Mouse (Mus musculus) liver, embryonic 13.5 days (tissue): Measurements from ENCODE around the gene Fryl. TPM values are rescaled to one million over a fixed set of nuclear protein-coding genes. Genes with fewer than 3 reads are reported as not detected.

Experiments
- ATAC-seq: fragments of 200-750 bp; cut with Nextera tagmentation; 2 replicates; pipeline ENCODE4 v1.8.0; 2017; ENCODE audit warnings: low read depth, mild to moderate bottlenecking, moderate number of reproducible peaks, moderate library complexity
- DNase-seq: peaks from one replicate; pipeline ENCODE4 v3.0.0; 2022
- H3K27ac ChIP-seq: fragments of 300-500 bp; sonication (generic); 2 replicates; pipeline ENCODE4 v1.5.1; 2015; ENCODE audit warnings: moderate library complexity, mild to moderate bottlenecking, inconsistent platforms
- H3K27me3 ChIP-seq: fragments of 300-500 bp; sonication (generic); 2 replicates; pipeline ENCODE4 v1.6.1; 2015; ENCODE audit warnings: mild to moderate bottlenecking, inconsistent platforms
- H3K36me3 ChIP-seq: fragments of 300-500 bp; sonication (generic); 2 replicates; pipeline ENCODE4 v1.6.1; 2015; ENCODE audit warnings: mild to moderate bottlenecking, inconsistent platforms
- H3K4me1 ChIP-seq: fragments of 300-500 bp; sonication (generic); replicated peaks from 2 replicates; pipeline ENCODE4 v1.6.1; 2015; ENCODE audit warnings: inconsistent platforms
- H3K4me2 ChIP-seq: fragments of 300-500 bp; sonication (generic); 2 replicates; pipeline ENCODE4 v1.6.1; 2015; ENCODE audit warnings: inconsistent platforms, mild to moderate bottlenecking, moderate library complexity
- H3K4me3 ChIP-seq: fragments of 300-500 bp; sonication (generic); replicated peaks from 2 replicates; pipeline ENCODE4 v1.5.1; 2015; ENCODE audit warnings: mild to moderate bottlenecking, inconsistent platforms
- H3K9ac ChIP-seq: fragments of 300-500 bp; sonication (generic); 2 replicates; pipeline ENCODE4 v1.6.1; 2015; ENCODE audit warnings: mild to moderate bottlenecking, inconsistent platforms
- H3K9me3 ChIP-seq: fragments of 300-500 bp; sonication (generic); replicated peaks from 2 replicates; pipeline ENCODE4 v1.6.1; 2016; ENCODE audit warnings: inconsistent platforms
- WGBS: fragments of 180-500 bp; shearing (Covaris S2); methylation state at CpG from one replicate; pipeline ENCODE4 v1.1.7; 2015; ENCODE audit not compliant: insufficient replicate concordance; 5-methylcytosine and 5-hydroxymethylcytosine counted together
- polyA plus RNA-seq: library from polyadenylated mRNA; unstranded; fragments of >200 nt; fragmentation: Nextera tagmentation; extraction: Ambion mirVana; gene quantifications from 2 replicates; pipeline ENCODE4 v1.2.1, GENCODE M21; 2015

Fryl gene
- polyA plus RNA-seq, 1 experiment from 2014 or later: 44.5 TPM

DNA sequence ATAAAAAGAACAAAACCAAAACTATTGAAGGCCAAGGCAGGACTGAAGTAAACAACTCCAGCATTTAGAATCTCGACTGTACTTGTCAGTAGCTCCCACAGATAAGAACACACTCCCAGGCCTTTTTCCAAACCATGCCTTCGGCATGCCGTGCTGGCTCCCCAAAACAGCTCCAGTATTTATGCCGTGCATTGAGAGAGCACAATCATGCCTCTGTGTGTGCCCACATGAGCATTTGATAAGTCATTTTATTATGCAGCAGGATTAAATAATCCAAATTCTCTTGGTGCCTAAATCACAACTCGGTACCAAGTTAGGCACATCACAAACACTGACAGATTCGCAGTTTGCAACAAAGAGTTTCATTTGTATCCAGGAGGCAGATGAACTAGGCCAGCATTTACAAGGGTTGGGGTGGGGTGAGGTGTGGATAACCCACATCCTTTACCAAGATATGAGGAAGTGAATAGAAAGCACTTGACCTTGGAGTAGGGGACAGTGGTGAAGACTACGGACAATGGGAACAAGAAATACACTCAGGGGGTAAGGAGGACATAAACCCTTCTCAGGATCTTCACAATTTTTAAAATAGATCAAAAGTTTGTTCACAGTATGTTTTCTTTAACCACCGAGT is 50.3 kb downstream of the Fryl start:
- Histone ChIP-seq H3K9me3 (no peaks in the 10 kb centered on the region), H3K36me3 (peaks cover 6% of the 10 kb centered on the region; the same call in 1 of the 2 replicates), H3K27ac (no peak overlapping the region), H3K27me3 (no peaks in the 10 kb centered on the region), H3K4me1 (peaks cover 43% of the 10 kb centered on the region), H3K9ac (no peak overlapping the region), H3K4me2 (no peak overlapping the region), H3K4me3 (no peak overlapping the region)
- ATAC-seq (no peak), DNase-seq (no peak)
- 64% methylated on average over 8 of the region's 8 CpGs for WGBS

DNA sequence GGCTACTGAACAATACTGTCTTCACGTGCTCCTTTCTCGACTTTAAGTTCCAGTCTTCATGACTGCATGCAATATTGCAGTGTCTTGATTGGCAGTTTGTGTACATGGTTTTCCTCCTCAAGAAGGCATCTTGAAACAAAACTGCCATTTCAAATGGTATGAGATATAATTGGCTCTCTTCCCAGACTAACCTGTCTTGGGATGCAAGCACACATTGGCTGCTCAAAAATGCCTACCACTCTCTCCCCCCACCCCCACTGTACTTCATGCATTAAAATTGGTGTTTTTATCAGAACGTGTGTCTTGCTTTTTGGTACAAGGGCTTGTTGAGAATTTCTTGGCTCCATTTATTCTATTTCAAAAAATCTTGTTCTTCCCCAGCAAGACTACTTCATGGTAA is 51.4 kb downstream of the Fryl start:
- DNase-seq (no peak), ATAC-seq (no peak)
- Histone ChIP-seq H3K4me2 (no peak overlapping the region), H3K36me3 (peaks cover under 1% of the 10 kb centered on the region; the same call in 1 of the 2 replicates), H3K9ac (no peak overlapping the region), H3K9me3 (no peaks in the 10 kb centered on the region), H3K27me3 (no peaks in the 10 kb centered on the region), H3K27ac (no peak overlapping the region), H3K4me3 (no peak overlapping the region), H3K4me1 (peaks cover 44% of the 10 kb centered on the region)
- WGBS: 89% methylated on average over 3 of the region's 3 CpGs

DNA sequence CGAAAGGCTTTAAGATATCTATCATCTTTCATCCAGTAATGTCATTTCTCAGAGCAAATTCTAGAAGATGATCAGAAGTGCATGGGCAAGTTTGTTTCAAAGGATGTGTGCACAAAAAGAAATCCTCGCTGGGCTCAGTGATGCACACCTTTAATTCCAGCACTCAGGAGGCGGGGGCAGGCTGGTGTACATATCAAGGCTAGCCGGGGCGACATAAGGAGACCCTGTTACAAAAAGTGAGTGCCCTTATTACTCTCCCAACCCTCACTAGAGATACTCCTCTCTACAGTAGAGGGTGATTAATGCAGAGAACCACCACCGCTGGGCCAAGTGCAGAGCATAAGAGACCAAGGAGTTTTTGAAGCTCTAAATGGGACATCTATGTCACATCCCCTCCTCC is 53.9 kb downstream of the Fryl start:
- Histone ChIP-seq H3K4me1 (peaks cover 33% of the 10 kb centered on the region), H3K27me3 (no peaks in the 10 kb centered on the region), H3K27ac (no peak overlapping the region), H3K4me3 (no peak overlapping the region), H3K9ac (no peak overlapping the region), H3K9me3 (no peaks in the 10 kb centered on the region), H3K36me3 (no peaks in the 10 kb centered on the region), H3K4me2 (no peak overlapping the region)
- ATAC-seq (no peak), DNase-seq (no peak)
- 87% methylated on average over 6 of the region's 6 CpGs for WGBS

DNA sequence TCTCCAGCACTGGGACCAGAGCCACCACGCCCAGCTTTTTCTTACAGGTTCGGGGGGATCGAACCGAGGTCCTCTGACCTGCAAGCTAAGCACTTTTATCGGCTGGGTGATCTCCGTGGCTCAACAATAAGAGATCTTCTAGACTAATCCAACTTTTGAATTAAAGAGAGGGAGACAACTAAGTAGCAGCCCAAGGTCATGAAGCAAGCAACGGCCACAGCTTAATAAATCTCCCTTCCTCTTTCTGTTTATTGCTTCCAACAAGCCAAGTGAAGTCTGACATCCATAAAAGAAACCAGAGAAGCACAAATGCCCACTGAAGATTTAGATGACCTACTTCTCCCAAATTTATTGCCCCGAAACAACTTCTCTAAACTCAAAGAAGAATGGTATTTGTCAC is 54.3 kb downstream of the Fryl start:
- peaks cover 33% of the 10 kb centered on the region for H3K4me1 ChIP-seq
- WGBS: 84% methylated on average over 8 of the region's 8 CpGs
- no peak overlapping the region for H3K27ac ChIP-seq
- no peak overlapping the region for H3K9ac ChIP-seq
- H3K9me3 ChIP-seq: no peaks in the 10 kb centered on the region
- no peaks in the 10 kb centered on the region for H3K27me3 ChIP-seq
- H3K4me2 ChIP-seq: no peak overlapping the region
- no peaks in the 10 kb centered on the region for H3K36me3 ChIP-seq
- DNase-seq (no peak), ATAC-seq (no peak)
- H3K4me3 ChIP-seq: no peak overlapping the region

DNA sequence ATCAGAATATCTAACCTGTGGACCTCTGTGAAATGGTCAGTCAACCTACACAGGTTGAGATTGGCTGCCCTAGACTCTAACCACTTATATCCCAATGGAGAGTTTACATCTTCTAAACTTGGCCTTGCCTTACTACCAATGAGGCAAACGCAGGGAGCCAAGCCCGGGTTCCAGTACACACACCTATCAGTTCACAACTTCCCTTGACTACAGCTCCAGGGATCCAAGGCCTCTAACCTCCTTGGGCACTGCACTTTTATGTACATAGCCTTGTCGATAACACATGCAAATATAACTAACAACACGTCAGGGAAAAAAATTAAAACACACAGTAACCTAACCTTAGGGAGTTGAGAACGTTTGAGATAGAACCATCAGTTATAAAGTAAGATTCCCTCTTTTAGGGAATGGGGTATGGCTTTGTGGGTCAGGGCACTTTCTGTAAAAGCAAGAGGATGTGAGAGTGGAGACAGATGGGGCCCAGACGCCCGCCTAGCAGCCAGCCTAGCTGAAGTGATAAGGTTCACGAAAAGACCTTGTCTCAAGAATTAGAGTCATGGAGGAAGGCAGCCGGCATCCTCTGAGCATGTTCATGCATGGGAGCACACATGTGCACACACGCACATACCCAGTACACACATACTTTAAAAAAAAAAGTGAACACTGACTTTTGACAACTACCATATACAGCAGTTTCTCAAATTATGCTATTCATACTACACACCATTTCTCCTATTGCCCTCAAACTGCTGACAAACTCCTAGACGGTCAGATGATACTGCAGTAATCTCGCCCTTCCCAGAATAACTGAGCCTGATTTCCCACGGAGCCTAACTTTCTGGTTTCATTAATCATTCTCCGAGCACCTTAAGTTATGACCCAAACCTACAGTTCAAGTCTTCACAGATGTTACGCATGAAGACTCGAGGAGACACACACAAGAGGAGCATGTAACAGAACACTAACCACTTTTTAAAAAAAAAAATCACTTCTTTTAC is 55.7 kb downstream of the Fryl start:
- Histone ChIP-seq H3K4me1 (peaks cover 27% of the 10 kb centered on the region), H3K27ac (no peak overlapping the region), H3K27me3 (no peaks in the 10 kb centered on the region), H3K4me3 (no peak overlapping the region), H3K4me2 (no peak overlapping the region), H3K9me3 (no peaks in the 10 kb centered on the region), H3K9ac (no peak overlapping the region), H3K36me3 (no peaks in the 10 kb centered on the region)
- WGBS: 58% methylated on average over 16 of the region's 16 CpGs
- ATAC-seq (0 out of 2 replicates have a peak, but pooled peaks have one; percentile 45), DNase-seq (no peak)

DNA sequence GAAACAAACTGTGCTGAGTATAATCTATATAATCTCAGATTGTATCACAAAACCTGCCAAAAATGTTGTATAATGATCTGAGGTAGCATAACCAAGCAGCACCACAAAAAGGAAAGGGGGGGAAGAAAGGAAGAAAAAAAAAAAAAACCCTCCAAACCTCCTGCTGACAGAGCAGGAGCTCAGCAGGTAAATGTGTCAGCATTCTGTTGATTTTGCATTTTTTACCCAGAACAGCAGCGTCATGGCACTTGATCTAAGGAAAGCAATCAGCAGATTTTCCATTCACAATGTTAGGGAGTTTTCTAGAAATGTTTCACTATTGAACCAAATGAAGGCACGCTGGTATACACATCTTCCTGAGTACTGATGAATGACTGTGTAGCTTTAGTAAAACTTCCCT is 56.8 kb downstream of the Fryl start:
- ATAC-seq (no peak), DNase-seq (no peak)
- Histone ChIP-seq H3K4me2 (no peak overlapping the region), H3K4me3 (no peak overlapping the region), H3K36me3 (no peaks in the 10 kb centered on the region), H3K27me3 (no peaks in the 10 kb centered on the region), H3K9ac (no peak overlapping the region), H3K9me3 (no peaks in the 10 kb centered on the region), H3K4me1 (peaks cover 31% of the 10 kb centered on the region), H3K27ac (no peak overlapping the region)
- WGBS: 75% methylated on average over 2 of the region's 2 CpGs

DNA sequence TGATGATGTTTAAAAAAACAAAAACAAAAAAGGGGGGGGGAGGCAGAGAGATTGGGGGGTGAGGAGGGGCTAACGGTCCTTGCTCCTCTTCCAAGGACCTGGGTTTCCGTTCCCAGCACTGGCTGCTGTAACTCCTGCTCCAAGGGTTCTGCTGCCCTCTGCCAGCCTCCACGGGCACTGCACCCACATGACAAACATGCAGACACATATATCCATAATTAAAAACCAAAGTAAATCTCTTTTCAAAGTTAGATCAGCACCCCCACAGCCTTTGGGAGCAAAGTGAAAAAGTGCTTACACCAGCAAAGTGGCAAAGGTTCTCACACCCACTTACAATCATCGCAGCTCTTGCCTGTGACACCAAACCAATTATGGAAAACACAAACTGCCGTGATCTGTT is 57.7 kb downstream of the Fryl start:
- ATAC-seq (no peak), DNase-seq (no peak)
- peaks cover 40% of the 10 kb centered on the region for H3K4me1 ChIP-seq
- H3K4me2 ChIP-seq: no peak overlapping the region
- no peaks in the 10 kb centered on the region for H3K27me3 ChIP-seq
- H3K9ac ChIP-seq: no peak overlapping the region
- H3K4me3 ChIP-seq: no peak overlapping the region
- H3K9me3 ChIP-seq: no peaks in the 10 kb centered on the region
- 91% methylated on average over 5 of the region's 5 CpGs for WGBS
- no peaks in the 10 kb centered on the region for H3K36me3 ChIP-seq
- no peak overlapping the region for H3K27ac ChIP-seq

DNA sequence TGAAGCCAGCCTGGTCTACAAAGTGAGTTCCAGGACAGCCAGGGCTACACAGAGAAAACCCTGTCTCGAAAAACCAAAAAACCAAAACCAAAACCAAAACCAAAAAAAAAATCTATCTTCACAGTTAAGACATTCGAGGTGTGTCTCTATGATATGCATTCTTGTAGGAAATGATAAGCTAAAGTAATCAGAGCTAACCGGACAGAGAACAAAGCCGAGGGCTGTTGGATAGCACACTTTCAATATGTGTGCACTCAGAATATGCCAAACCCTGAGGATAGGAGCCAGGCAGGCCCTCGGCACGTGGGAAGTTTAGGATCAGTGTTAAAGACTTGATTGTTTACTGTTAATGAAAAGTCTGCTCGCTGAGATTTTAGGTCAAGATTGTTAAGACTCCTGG is 58.6 kb downstream of the Fryl start:
- no peak overlapping the region for H3K4me2 ChIP-seq
- H3K27ac ChIP-seq: no peak overlapping the region

DNA sequence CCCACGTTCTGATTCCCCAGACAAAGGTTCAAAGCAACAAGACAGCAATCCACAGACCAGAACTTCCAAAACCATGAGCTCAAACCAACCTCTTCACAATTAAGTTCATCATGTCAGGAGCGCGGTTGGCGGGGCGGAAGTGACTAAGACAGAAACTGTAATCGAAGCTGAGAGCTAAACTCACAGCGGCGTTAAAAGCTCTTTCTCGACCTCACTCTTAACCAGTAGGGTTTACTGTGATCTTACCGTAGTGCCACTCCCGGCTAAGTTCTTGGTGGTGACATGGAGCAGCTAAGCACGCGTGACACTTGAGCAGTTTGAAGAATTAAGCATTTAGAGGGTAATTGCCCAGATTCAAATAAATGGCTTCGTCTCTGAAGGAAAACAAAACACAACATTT is 61.7 kb downstream of the Fryl start:
- Histone ChIP-seq H3K4me2 (peak overlapping the region; percentile 84), H3K4me1 (peaks cover 48% of the 10 kb centered on the region), H3K4me3 (no peak overlapping the region), H3K27me3 (no peaks in the 10 kb centered on the region), H3K9me3 (no peaks in the 10 kb centered on the region), H3K36me3 (no peaks in the 10 kb centered on the region), H3K27ac (peak overlapping the region; percentile 95), H3K9ac (no peak overlapping the region)
- ATAC-seq (no peak), DNase-seq (no peak)
- 88% methylated on average over 14 of the region's 14 CpGs for WGBS

More for the DNA sequence above, 58.6 kb downstream of the Fryl start:
- 48% methylated on average over 7 of the region's 7 CpGs for WGBS
- Histone ChIP-seq H3K36me3 (no peaks in the 10 kb centered on the region), H3K9ac (no peak overlapping the region), H3K27me3 (no peaks in the 10 kb centered on the region), H3K4me3 (no peak overlapping the region), H3K4me1 (peaks cover 49% of the 10 kb centered on the region), H3K9me3 (no peaks in the 10 kb centered on the region)
- no peak for ATAC-seq
- no peak for DNase-seq

DNA sequence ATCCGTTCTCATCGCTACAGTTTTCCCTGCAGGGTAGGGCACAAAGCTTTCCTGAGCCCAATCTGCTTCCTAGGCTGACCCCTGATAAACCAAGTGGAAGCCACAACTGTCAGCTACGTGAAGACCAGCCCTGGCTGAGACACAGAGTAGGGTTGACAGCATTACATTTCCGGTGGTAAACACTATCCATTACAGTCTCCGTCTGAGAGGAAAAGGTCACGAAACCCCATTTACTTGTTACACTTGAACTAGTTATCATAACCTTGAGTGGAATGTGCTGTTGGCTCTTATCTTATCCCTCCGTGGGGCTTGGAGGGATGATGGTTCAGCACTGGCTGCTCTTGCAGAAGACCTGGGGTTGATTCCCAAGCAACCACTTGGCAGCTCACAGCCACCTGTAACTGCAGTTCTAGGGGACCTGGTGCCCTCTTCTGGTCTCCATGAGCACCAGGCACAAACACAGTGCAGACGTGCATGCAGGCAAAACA is 62.3 kb downstream of the Fryl start:
- H3K27me3 ChIP-seq: no peaks in the 10 kb centered on the region
- peak overlapping the region; percentile 95 for H3K27ac ChIP-seq
- peak overlapping the region; percentile 84 for H3K4me2 ChIP-seq
- peak overlapping the region; percentile 48 for H3K4me3 ChIP-seq
- peak; percentile 37 for ATAC-seq
- peak overlapping the region; percentile 78 for H3K9ac ChIP-seq
- peaks cover 54% of the 10 kb centered on the region for H3K4me1 ChIP-seq
- peaks cover 2% of the 10 kb centered on the region for H3K36me3 ChIP-seq
- peak; percentile 68 for DNase-seq
- H3K9me3 ChIP-seq: no peaks in the 10 kb centered on the region
- WGBS: 16% methylated on average over 8 of the region's 8 CpGs

DNA sequence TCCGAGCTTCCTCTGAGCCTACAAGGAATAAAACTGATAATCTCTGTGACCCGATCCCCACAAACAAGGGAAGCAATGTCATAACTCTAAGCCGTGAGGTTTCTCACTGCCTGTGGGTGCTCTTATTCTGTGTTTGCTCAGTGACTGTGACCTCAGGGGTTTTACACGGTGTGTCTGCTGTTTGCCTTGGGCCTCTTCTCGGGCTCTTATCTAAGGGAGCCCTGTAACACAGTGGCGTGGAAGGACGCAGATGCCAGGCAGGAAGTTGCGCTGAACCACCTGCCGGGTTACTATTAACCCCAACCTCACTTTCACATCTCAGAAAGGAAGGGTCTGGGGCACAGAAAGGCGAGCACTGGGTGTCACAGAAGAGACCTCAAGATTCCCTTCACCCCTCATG is 62.8 kb downstream of the Fryl start:
- peak overlapping the region; percentile 48 for H3K4me3 ChIP-seq
- H3K9ac ChIP-seq: peak overlapping the region; percentile 78
- peaks cover 7% of the 10 kb centered on the region for H3K36me3 ChIP-seq
- peak; percentile 74 for DNase-seq
- peak; percentile 79 for ATAC-seq
- H3K27ac ChIP-seq: peak overlapping the region; percentile 95
- 4% methylated on average over 10 of the region's 10 CpGs for WGBS
- H3K4me1 ChIP-seq: peaks cover 59% of the 10 kb centered on the region
- no peaks in the 10 kb centered on the region for H3K9me3 ChIP-seq
- H3K4me2 ChIP-seq: peak overlapping the region; percentile 84
- H3K27me3 ChIP-seq: no peaks in the 10 kb centered on the region
